Mouse (Mus musculus): ENCODE results near the gene Iqsec1. TPM values are rescaled to one million over a fixed set of nuclear protein-coding genes. Genes with fewer than 3 reads are reported as not detected.

Iqsec1 gene
- total RNA-seq, 1 experiment from 2014 or later = 104 TPM

GRCm38 (mm10) chr6:90969341-90969871, 19.1 kb downstream of the Iqsec1 start:
- no peak for DNase-seq

GRCm38 (mm10) chr6:90953349-90953748, 35.1 kb downstream of the Iqsec1 start:
- no peak for DNase-seq

GRCm38 (mm10) chr6:90950936-90951335, 37.5 kb downstream of the Iqsec1 start:
- DNase-seq = no peak

- DNase-seq = no peak
These were observed 40.4 kb downstream of the Iqsec1 start for GRCm38 (mm10) chr6:90948097-90948496.

- DNase-seq = peak; percentile 27
These were observed 42.8 kb downstream of the Iqsec1 start for GRCm38 (mm10) chr6:90945560-90946230.

GRCm38 (mm10) chr6:90941257-90941656, 47.2 kb downstream of the Iqsec1 start:
- peak; percentile 27 for DNase-seq

- DNase-seq = no peak
These were observed 54.8 kb downstream of the Iqsec1 start for GRCm38 (mm10) chr6:90933656-90934055.

GRCm38 (mm10) chr6:90928806-90929205, 59.7 kb downstream of the Iqsec1 start:
- DNase-seq = no peak

GRCm38 (mm10) chr6:90925472-90925871, 63.0 kb downstream of the Iqsec1 start:
- DNase-seq = no peak

- no peak for DNase-seq
These were observed 63.7 kb downstream of the Iqsec1 start for GRCm38 (mm10) chr6:90924796-90925195.

- DNase-seq = no peak
These were observed 64.1 kb downstream of the Iqsec1 start for GRCm38 (mm10) chr6:90924379-90924778.

- DNase-seq = no peak
These were observed 67.1 kb downstream of the Iqsec1 start for GRCm38 (mm10) chr6:90921259-90921946.

- no peak for DNase-seq
These were observed 67.8 kb downstream of the Iqsec1 start for GRCm38 (mm10) chr6:90920510-90921220.

GRCm38 (mm10) chr6:90919636-90920420, 68.7 kb downstream of the Iqsec1 start:
- DNase-seq = no peak

GRCm38 (mm10) chr6:90915585-90915984, 72.9 kb downstream of the Iqsec1 start:
- no peak for DNase-seq

- no peak for DNase-seq
These were observed 74.7 kb downstream of the Iqsec1 start for GRCm38 (mm10) chr6:90913771-90914170.

- DNase-seq = no peak
These were observed 75.7 kb downstream of the Iqsec1 start for GRCm38 (mm10) chr6:90912768-90913167.

- DNase-seq = no peak
These were observed 84.3 kb downstream of the Iqsec1 start for GRCm38 (mm10) chr6:90904143-90904542.

- no peak for DNase-seq
These were observed 88.2 kb downstream of the Iqsec1 start for GRCm38 (mm10) chr6:90900302-90900701.

- no peak for DNase-seq
These were observed 89.2 kb downstream of the Iqsec1 start for GRCm38 (mm10) chr6:90899266-90899665.

- DNase-seq = no peak
These were observed 90.4 kb downstream of the Iqsec1 start for GRCm38 (mm10) chr6:90898107-90898506.

GRCm38 (mm10) chr6:90892401-90892800, 96.1 kb downstream of the Iqsec1 start:
- no peak for DNase-seq

Data from adrenal gland, postnatal 25 days (tissue).